Mouse (Mus musculus): Measurements from ENCODE around the gene Tmem236. TPM values are rescaled to one million over a fixed set of nuclear protein-coding genes. Genes with fewer than 3 reads are reported as not detected.

The Tmem236 gene
- polyA plus RNA-seq, 1 experiment from 2014 or later: 0.04 TPM

DNA sequence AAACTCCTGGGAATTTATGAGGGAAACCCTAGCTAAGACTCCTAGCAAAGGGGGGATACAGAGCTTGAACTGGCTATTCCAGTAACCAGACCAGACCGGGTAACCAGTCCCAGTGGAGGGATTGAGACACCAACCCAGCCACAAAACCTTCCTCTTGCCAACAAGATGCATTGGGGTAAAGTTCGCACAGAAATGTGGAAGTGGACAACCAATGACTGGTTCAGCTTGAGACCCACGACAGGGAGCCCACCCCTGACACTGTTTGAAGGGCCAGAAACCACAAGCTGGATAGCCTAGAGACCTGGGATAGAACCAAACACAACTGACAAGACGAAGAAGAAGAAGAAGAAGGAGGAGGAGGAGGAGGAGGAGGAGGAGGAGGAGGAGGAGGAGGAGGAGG is 50.1 kb downstream of the Tmem236 start:
- no peaks in the 10 kb centered on the region for H3K27me3 ChIP-seq (replicated peaks; ENCODE audit: control insufficient read depth, insufficient read depth, low read length)
- no peak overlapping the region for H3K9ac ChIP-seq (ENCODE audit: low read depth, low read length)
- DNase-seq (ENCODE audit: low spot score) (no peak), ATAC-seq (ENCODE audit: low read depth) (no peak)
- no peak overlapping the region for H3K27ac ChIP-seq (replicated peaks; ENCODE audit: low read depth, low read length)
- WGBS: 92% methylated on average over 2 of the region's 4 CpGs
- H3K9me3 ChIP-seq (ENCODE audit: control insufficient read depth, low read length): no peaks in the 10 kb centered on the region
- no peaks in the 10 kb centered on the region for H3K36me3 ChIP-seq (ENCODE audit: control insufficient read depth, insufficient read depth, low read length)
- no peak overlapping the region for H3K4me3 ChIP-seq (ENCODE audit: low read depth, low read length)
- H3K4me1 ChIP-seq (ENCODE audit: control insufficient read depth, insufficient read depth, low read length): no peaks in the 10 kb centered on the region
- no peak overlapping the region for H3K4me2 ChIP-seq (ENCODE audit: low read depth, low read length)

- H3K9me3 ChIP-seq (ENCODE audit: control insufficient read depth, low read length): no peaks in the 10 kb centered on the region
- ATAC-seq (ENCODE audit: low read depth) (no peak), DNase-seq (ENCODE audit: low spot score) (peak; percentile 24)
- no peak overlapping the region for H3K4me2 ChIP-seq (ENCODE audit: low read depth, low read length)
- no peak overlapping the region for H3K4me3 ChIP-seq (ENCODE audit: low read depth, low read length)
- no peaks in the 10 kb centered on the region for H3K27me3 ChIP-seq (replicated peaks; ENCODE audit: control insufficient read depth, insufficient read depth, low read length)
- H3K27ac ChIP-seq (replicated peaks; ENCODE audit: low read depth, low read length): no peak overlapping the region
- 67% methylated on average over 6 of the region's 6 CpGs for WGBS
- H3K4me1 ChIP-seq (ENCODE audit: control insufficient read depth, insufficient read depth, low read length): no peaks in the 10 kb centered on the region
- no peaks in the 10 kb centered on the region for H3K36me3 ChIP-seq (ENCODE audit: control insufficient read depth, insufficient read depth, low read length)
- H3K9ac ChIP-seq (ENCODE audit: low read depth, low read length): no peak overlapping the region
These were observed 54.2 kb downstream of the Tmem236 start for GRCm38 (mm10) chr2:14228495-14228894.

DNA sequence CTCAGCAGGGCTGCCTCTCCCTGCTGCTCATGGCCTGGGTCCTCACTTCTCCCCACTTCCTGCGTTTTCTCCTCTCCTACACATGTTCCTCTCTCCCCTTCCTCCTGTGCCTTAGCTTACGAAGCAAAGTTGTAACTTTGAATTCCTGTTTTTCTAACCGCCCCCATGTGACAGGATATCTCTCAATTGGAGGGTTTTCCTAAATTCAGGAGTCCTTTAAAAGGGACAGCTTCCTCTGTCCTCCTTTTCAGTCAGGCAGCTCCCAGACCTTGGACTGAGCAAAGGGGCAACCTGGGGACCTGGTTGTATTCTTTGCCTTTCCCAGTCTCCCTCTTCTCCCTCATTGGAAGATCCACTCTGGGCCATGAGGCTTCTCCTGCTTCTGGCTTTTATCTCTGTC is 54.8 kb downstream of the Tmem236 start, which contains the start of gene Mrc1:
Mrc1 (plus strand) TSS at position 244 of the 400 bp plus-strand sequence.
- Histone ChIP-seq H3K9me3 (ENCODE audit: control insufficient read depth, low read length) (no peaks in the 10 kb centered on the region), H3K4me3 (ENCODE audit: low read depth, low read length) (no peak within 1 kb of the TSS), H3K36me3 (ENCODE audit: control insufficient read depth, insufficient read depth, low read length) (no peaks in the 10 kb centered on the region), H3K4me2 (ENCODE audit: low read depth, low read length) (no peak within 1 kb of the TSS), H3K9ac (ENCODE audit: low read depth, low read length) (no peak within 1 kb of the TSS), H3K27me3 (replicated peaks; ENCODE audit: control insufficient read depth, insufficient read depth, low read length) (no peaks in the 10 kb centered on the region), H3K27ac (replicated peaks; ENCODE audit: low read depth, low read length) (no peak within 1 kb of the TSS), H3K4me1 (ENCODE audit: control insufficient read depth, insufficient read depth, low read length) (no peaks in the 10 kb centered on the region)
- DNase-seq (ENCODE audit: low spot score) (no peak), ATAC-seq (ENCODE audit: low read depth) (no peak)
- 39% methylated on average over 3 of the region's 3 CpGs for WGBS

GRCm38 (mm10) chr2:14229979-14230378 is 55.7 kb downstream of the Tmem236 start:
- Histone ChIP-seq H3K9me3 (ENCODE audit: control insufficient read depth, low read length) (no peaks in the 10 kb centered on the region), H3K27ac (replicated peaks; ENCODE audit: low read depth, low read length) (no peak overlapping the region), H3K27me3 (replicated peaks; ENCODE audit: control insufficient read depth, insufficient read depth, low read length) (no peaks in the 10 kb centered on the region), H3K4me3 (ENCODE audit: low read depth, low read length) (no peak overlapping the region), H3K4me1 (ENCODE audit: control insufficient read depth, insufficient read depth, low read length) (no peaks in the 10 kb centered on the region), H3K36me3 (ENCODE audit: control insufficient read depth, insufficient read depth, low read length) (no peaks in the 10 kb centered on the region), H3K4me2 (ENCODE audit: low read depth, low read length) (no peak overlapping the region), H3K9ac (ENCODE audit: low read depth, low read length) (no peak overlapping the region)
- 89% methylated on average over 14 of the region's 14 CpGs for WGBS
- DNase-seq (ENCODE audit: low spot score) (no peak), ATAC-seq (ENCODE audit: low read depth) (no peak)

DNA sequence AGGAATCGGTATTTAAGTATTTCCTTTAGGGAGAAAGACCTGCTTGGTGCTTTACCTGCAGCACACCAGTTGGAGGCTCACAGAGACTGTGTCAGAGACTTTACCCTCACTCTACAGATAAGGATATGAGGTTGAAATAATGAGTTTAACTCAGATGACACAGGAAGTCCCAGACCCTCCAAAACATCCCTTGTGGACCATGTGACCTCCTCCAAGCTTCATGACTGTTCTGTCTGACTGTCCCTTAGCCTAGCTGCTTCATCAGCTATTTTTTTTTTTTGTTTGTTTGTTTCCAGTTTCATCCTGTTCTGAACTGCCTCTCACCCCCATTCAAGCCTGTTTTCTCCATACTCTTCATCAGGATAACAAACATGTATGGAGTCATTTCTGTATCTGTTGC is 58.6 kb downstream of the Tmem236 start:
- Histone ChIP-seq H3K4me1 (ENCODE audit: control insufficient read depth, insufficient read depth, low read length) (no peaks in the 10 kb centered on the region), H3K27ac (replicated peaks; ENCODE audit: low read depth, low read length) (no peak overlapping the region), H3K36me3 (ENCODE audit: control insufficient read depth, insufficient read depth, low read length) (no peaks in the 10 kb centered on the region), H3K9me3 (ENCODE audit: control insufficient read depth, low read length) (no peaks in the 10 kb centered on the region), H3K4me3 (ENCODE audit: low read depth, low read length) (no peak overlapping the region), H3K27me3 (replicated peaks; ENCODE audit: control insufficient read depth, insufficient read depth, low read length) (no peaks in the 10 kb centered on the region), H3K9ac (ENCODE audit: low read depth, low read length) (no peak overlapping the region), H3K4me2 (ENCODE audit: low read depth, low read length) (no peak overlapping the region)
- ATAC-seq (ENCODE audit: low read depth) (no peak), DNase-seq (ENCODE audit: low spot score) (no peak)
- WGBS: 79% methylated on average over 1 of the region's 1 CpGs

- no peak overlapping the region for H3K9ac ChIP-seq (ENCODE audit: low read depth, low read length)
- H3K4me3 ChIP-seq (ENCODE audit: low read depth, low read length): no peak overlapping the region
- H3K27me3 ChIP-seq (replicated peaks; ENCODE audit: control insufficient read depth, insufficient read depth, low read length): no peaks in the 10 kb centered on the region
- DNase-seq (ENCODE audit: low spot score) (no peak), ATAC-seq (ENCODE audit: low read depth) (no peak)
- 79% methylated on average over 2 of the region's 2 CpGs for WGBS
- no peak overlapping the region for H3K27ac ChIP-seq (replicated peaks; ENCODE audit: low read depth, low read length)
- H3K4me1 ChIP-seq (ENCODE audit: control insufficient read depth, insufficient read depth, low read length): no peaks in the 10 kb centered on the region
- no peak overlapping the region for H3K4me2 ChIP-seq (ENCODE audit: low read depth, low read length)
- no peaks in the 10 kb centered on the region for H3K36me3 ChIP-seq (ENCODE audit: control insufficient read depth, insufficient read depth, low read length)
- no peaks in the 10 kb centered on the region for H3K9me3 ChIP-seq (ENCODE audit: control insufficient read depth, low read length)
These were observed 59.7 kb downstream of the Tmem236 start for GRCm38 (mm10) chr2:14233983-14234382.

DNA sequence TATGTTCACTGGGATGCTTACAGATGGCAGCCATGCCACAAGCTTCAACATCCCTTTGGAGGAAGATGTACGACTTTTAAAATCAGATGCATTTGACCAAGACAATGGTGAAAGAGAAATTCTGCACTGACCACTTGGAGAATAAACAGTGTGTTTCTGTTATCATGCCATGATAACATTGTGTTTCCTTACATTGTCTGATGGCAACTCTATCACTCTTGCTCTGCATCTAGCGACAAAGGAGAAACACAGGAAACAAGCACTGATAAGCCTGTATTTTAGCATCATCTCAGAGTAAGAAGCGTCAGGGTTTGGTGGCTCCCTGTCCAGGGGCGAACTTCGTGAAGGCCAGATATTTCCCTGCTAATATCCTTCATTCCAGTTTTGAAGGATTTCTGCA is 61.0 kb downstream of the Tmem236 start:
- ATAC-seq (ENCODE audit: low read depth): no peak

DNA sequence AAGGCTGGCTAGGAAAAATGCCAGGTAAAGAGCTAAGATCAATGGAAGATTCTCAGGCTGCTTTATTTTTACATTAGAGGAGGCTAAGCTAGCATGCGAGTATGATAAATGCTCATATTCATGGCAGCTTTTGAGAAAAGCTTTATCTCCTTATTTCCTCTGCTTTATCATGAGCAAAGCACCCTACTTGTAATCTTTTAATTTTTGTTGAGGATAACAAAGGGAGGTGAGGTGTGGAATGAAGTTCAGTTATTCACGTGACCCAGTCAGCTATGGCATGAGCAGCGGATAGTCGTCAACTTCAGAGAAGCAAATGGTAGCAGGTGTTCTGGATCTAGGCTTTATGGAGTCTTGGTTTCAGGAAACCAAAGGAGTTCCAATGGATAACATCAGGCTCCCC is 62.6 kb downstream of the Tmem236 start:
- 84% methylated on average over 4 of the region's 4 CpGs for WGBS
- Histone ChIP-seq H3K4me1 (ENCODE audit: control insufficient read depth, insufficient read depth, low read length) (no peaks in the 10 kb centered on the region), H3K9me3 (ENCODE audit: control insufficient read depth, low read length) (no peaks in the 10 kb centered on the region), H3K4me3 (ENCODE audit: low read depth, low read length) (no peak overlapping the region), H3K9ac (ENCODE audit: low read depth, low read length) (no peak overlapping the region), H3K4me2 (ENCODE audit: low read depth, low read length) (no peak overlapping the region), H3K27me3 (replicated peaks; ENCODE audit: control insufficient read depth, insufficient read depth, low read length) (no peaks in the 10 kb centered on the region), H3K36me3 (ENCODE audit: control insufficient read depth, insufficient read depth, low read length) (no peaks in the 10 kb centered on the region), H3K27ac (replicated peaks; ENCODE audit: low read depth, low read length) (no peak overlapping the region)
- ATAC-seq (ENCODE audit: low read depth) (no peak), DNase-seq (ENCODE audit: low spot score) (no peak)

More for the DNA sequence above, 61.0 kb downstream of the Tmem236 start:
- no peaks in the 10 kb centered on the region for H3K36me3 ChIP-seq (ENCODE audit: control insufficient read depth, insufficient read depth, low read length)
- H3K27ac ChIP-seq (replicated peaks; ENCODE audit: low read depth, low read length): no peak overlapping the region
- no peaks in the 10 kb centered on the region for H3K27me3 ChIP-seq (replicated peaks; ENCODE audit: control insufficient read depth, insufficient read depth, low read length)
- H3K4me2 ChIP-seq (ENCODE audit: low read depth, low read length): no peak overlapping the region
- no peak overlapping the region for H3K9ac ChIP-seq (ENCODE audit: low read depth, low read length)
- DNase-seq (ENCODE audit: low spot score): no peak
- WGBS: 87% methylated on average over 5 of the region's 5 CpGs
- no peak overlapping the region for H3K4me3 ChIP-seq (ENCODE audit: low read depth, low read length)
- no peaks in the 10 kb centered on the region for H3K4me1 ChIP-seq (ENCODE audit: control insufficient read depth, insufficient read depth, low read length)
- no peaks in the 10 kb centered on the region for H3K9me3 ChIP-seq (ENCODE audit: control insufficient read depth, low read length)

- Histone ChIP-seq H3K4me2 (ENCODE audit: low read depth, low read length) (no peak overlapping the region), H3K36me3 (ENCODE audit: control insufficient read depth, insufficient read depth, low read length) (no peaks in the 10 kb centered on the region), H3K9me3 (ENCODE audit: control insufficient read depth, low read length) (no peaks in the 10 kb centered on the region), H3K4me1 (ENCODE audit: control insufficient read depth, insufficient read depth, low read length) (no peaks in the 10 kb centered on the region), H3K9ac (ENCODE audit: low read depth, low read length) (no peak overlapping the region), H3K27ac (replicated peaks; ENCODE audit: low read depth, low read length) (no peak overlapping the region), H3K4me3 (ENCODE audit: low read depth, low read length) (no peak overlapping the region), H3K27me3 (replicated peaks; ENCODE audit: control insufficient read depth, insufficient read depth, low read length) (no peaks in the 10 kb centered on the region)
- DNase-seq (ENCODE audit: low spot score): peak; percentile 68
- peak; percentile 47; the same call in 1 of the 2 replicates for ATAC-seq (ENCODE audit: low read depth)
- 26% methylated on average over 4 of the region's 4 CpGs for WGBS
These were observed 63.4 kb downstream of the Tmem236 start for GRCm38 (mm10) chr2:14237723-14238122.
